Mouse (Mus musculus) kidney, adult 2 months (tissue): Measurements from ENCODE around the gene Doc2g.

Experiments
- CTCF ChIP-seq: fragments of 200-500 bp; conservative IDR thresholded peaks from 2 replicates; pipeline ENCODE4 v1.5.1; 2011; ENCODE audit warnings: low read depth, mild to moderate bottlenecking, control low read depth, low read length, moderate library complexity, mixed read lengths; ENCODE audit not compliant: insufficient read depth, insufficient read length
- POLR2A ChIP-seq: fragments of 200-500 bp; IDR thresholded peaks from one replicate; pipeline ENCODE4 v1.6.1; 2011; ENCODE audit warnings: low read depth, low read length, control low read depth

DNA sequence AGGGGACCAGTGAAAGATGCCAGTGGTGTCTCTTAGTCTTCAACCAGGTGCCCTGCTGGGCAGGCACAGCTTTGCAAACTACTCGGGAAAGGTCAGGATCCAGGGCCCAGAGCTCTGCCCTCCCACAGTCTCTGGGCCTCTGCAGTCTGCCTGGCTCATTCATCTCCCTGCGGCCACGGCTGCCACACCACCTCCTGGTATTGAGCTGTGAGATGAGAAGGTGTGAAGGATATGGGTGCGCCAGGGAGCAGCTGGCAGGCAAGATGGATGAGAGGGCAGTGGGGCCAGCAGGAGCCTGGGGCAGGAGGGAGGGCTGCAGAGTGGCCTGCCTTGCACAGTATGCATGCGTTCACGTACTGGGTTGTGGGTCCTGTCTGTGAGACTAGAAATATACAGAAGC, 12.3 kb upstream of the Doc2g start:
- TF ChIP-seq POLR2A (peak; percentile 53), CTCF (no peak)
